Mouse (Mus musculus): ENCODE results near the gene Cd68. TPM values are rescaled to one million over a fixed set of nuclear protein-coding genes. Genes with fewer than 3 reads are reported as not detected.
A peak's percentile ranks its signal among the peaks of the same experiment; 100 is the strongest.
"Not testable (repeated sequence)": the region's sequence is repeated elsewhere in the genome, so short reads cannot be mapped to it uniquely, and the experiment has no call there.

Gene Cd68
- polyA plus RNA-seq, 1 experiment from 2014 or later = 28.3 TPM

- Histone ChIP-seq H3K4me2 (replicated peaks) (no peak overlapping the region; the same call in 1 of the 2 replicates), H3K27me3 (no peaks in the 10 kb centered on the region), H3K4me1 (peaks cover 19% of the 10 kb centered on the region), H3K27ac (replicated peaks) (no peak overlapping the region), H3K9me3 (replicated peaks) (no peaks in the 10 kb centered on the region), H3K4me3 (replicated peaks) (no peak overlapping the region), H3K36me3 (peaks cover 16% of the 10 kb centered on the region), H3K9ac (no peak overlapping the region)
- ATAC-seq (ENCODE audit: insufficient number of reproducible peaks, low FRiP score, low TSS enrichment, low read depth) = no peak
- 74% methylated on average over 3 of the region's 3 CpGs for WGBS
Observed at GRCm38 (mm10) chr11:69635471-69635870, 30.5 kb downstream of the Cd68 start.

GRCm38 (mm10) chr11:69633128-69633866, 32.7 kb downstream of the Cd68 start:
- peaks cover 7% of the 10 kb centered on the region; the same call in 1 of the 2 replicates for H3K36me3 ChIP-seq
- H3K9me3 ChIP-seq (replicated peaks) = no peaks in the 10 kb centered on the region
- H3K4me1 ChIP-seq = peaks cover 19% of the 10 kb centered on the region
- H3K27ac ChIP-seq (replicated peaks) = peak overlapping the region; percentile 97
- 2% methylated on average over 42 of the region's 50 CpGs for WGBS
- peak; percentile 71 for ATAC-seq (ENCODE audit: insufficient number of reproducible peaks, low FRiP score, low TSS enrichment, low read depth)
- H3K9ac ChIP-seq = peak overlapping the region; percentile 88
- peak overlapping the region; percentile 60 for H3K4me2 ChIP-seq (replicated peaks)
- H3K4me3 ChIP-seq (replicated peaks) = peak overlapping the region; percentile 71
- no peaks in the 10 kb centered on the region for H3K27me3 ChIP-seq

- WGBS = under 1% methylated on average over 56 of the region's 56 CpGs
Observed at GRCm38 (mm10) chr11:69632284-69633089, 33.5 kb downstream of the Cd68 start, which contains the start of gene Fxr2. TSS of gene Fxr2 (plus strand) at chr11:69632990.

GRCm38 (mm10) chr11:69629802-69630201, 36.2 kb downstream of the Cd68 start:
- 54% methylated on average over 1 of the region's 1 CpGs for WGBS
- no peak for ATAC-seq (ENCODE audit: insufficient number of reproducible peaks, low FRiP score, low TSS enrichment, low read depth)
- peaks cover 10% of the 10 kb centered on the region for H3K4me1 ChIP-seq

More at GRCm38 (mm10) chr11:69632284-69633089, 33.5 kb downstream of the Cd68 start, which contains the start of gene Fxr2:
- peak within 1 kb of the TSS; percentile 71 for H3K4me3 ChIP-seq (replicated peaks)
- ATAC-seq (ENCODE audit: insufficient number of reproducible peaks, low FRiP score, low TSS enrichment, low read depth) = peak; percentile 99
- H3K9ac ChIP-seq = peak within 1 kb of the TSS; percentile 88
- peak within 1 kb of the TSS; percentile 60 for H3K4me2 ChIP-seq (replicated peaks)
- H3K27ac ChIP-seq (replicated peaks) = peak within 1 kb of the TSS; percentile 97
- peaks cover 5% of the 10 kb centered on the region; the same call in 1 of the 2 replicates for H3K36me3 ChIP-seq
- no peaks in the 10 kb centered on the region for H3K27me3 ChIP-seq
- H3K9me3 ChIP-seq (replicated peaks) = no peaks in the 10 kb centered on the region
- peaks cover 19% of the 10 kb centered on the region for H3K4me1 ChIP-seq

GRCm38 (mm10) chr11:69628286-69628685, 37.7 kb downstream of the Cd68 start:
- Histone ChIP-seq H3K4me2 (replicated peaks) (no peak overlapping the region), H3K36me3 (no peaks in the 10 kb centered on the region), H3K27me3 (no peaks in the 10 kb centered on the region), H3K4me1 (no peaks in the 10 kb centered on the region), H3K4me3 (replicated peaks) (no peak overlapping the region), H3K9ac (no peak overlapping the region), H3K9me3 (replicated peaks) (no peaks in the 10 kb centered on the region), H3K27ac (replicated peaks) (no peak overlapping the region)
- no peak for ATAC-seq (ENCODE audit: insufficient number of reproducible peaks, low FRiP score, low TSS enrichment, low read depth)
- 32% methylated on average over 6 of the region's 6 CpGs for WGBS

More at GRCm38 (mm10) chr11:69629802-69630201, 36.2 kb downstream of the Cd68 start:
- Histone ChIP-seq H3K27ac (replicated peaks) (no peak overlapping the region), H3K9me3 (replicated peaks) (no peaks in the 10 kb centered on the region), H3K27me3 (no peaks in the 10 kb centered on the region), H3K4me3 (replicated peaks) (no peak overlapping the region), H3K36me3 (no peaks in the 10 kb centered on the region), H3K9ac (no peak overlapping the region), H3K4me2 (replicated peaks) (no peak overlapping the region)

GRCm38 (mm10) chr11:69624339-69624738, 41.6 kb downstream of the Cd68 start:
- H3K4me2 ChIP-seq (replicated peaks); H3K9ac ChIP-seq; H3K4me1 ChIP-seq; ATAC-seq (ENCODE audit: insufficient number of reproducible peaks, low FRiP score, low TSS enrichment, low read depth); H3K9me3 ChIP-seq (replicated peaks); H3K36me3 ChIP-seq; H3K4me3 ChIP-seq (replicated peaks); H3K27ac ChIP-seq (replicated peaks); H3K27me3 ChIP-seq: not testable (repeated sequence)
- 90% methylated on average over 2 of the region's 2 CpGs for WGBS

GRCm38 (mm10) chr11:69623006-69623405, 42.9 kb downstream of the Cd68 start:
- H3K4me1 ChIP-seq = peaks cover 8% of the 10 kb centered on the region
- peak overlapping the region; percentile 60 for H3K4me3 ChIP-seq (replicated peaks)
- 77% methylated on average over 4 of the region's 4 CpGs for WGBS
- no peak overlapping the region for H3K27ac ChIP-seq (replicated peaks)
- H3K27me3 ChIP-seq = no peaks in the 10 kb centered on the region
- no peak overlapping the region for H3K9ac ChIP-seq
- peak overlapping the region; percentile 79 for H3K4me2 ChIP-seq (replicated peaks)
- no peak for ATAC-seq (ENCODE audit: insufficient number of reproducible peaks, low FRiP score, low TSS enrichment, low read depth)
- no peaks in the 10 kb centered on the region for H3K9me3 ChIP-seq (replicated peaks)
- no peaks in the 10 kb centered on the region for H3K36me3 ChIP-seq

- peak overlapping the region; percentile 63 for H3K9ac ChIP-seq
- H3K4me1 ChIP-seq = peaks cover 8% of the 10 kb centered on the region
- 28% methylated on average over 6 of the region's 6 CpGs for WGBS
- H3K27ac ChIP-seq (replicated peaks) = peak overlapping the region; percentile 83
- H3K4me2 ChIP-seq (replicated peaks) = peak overlapping the region; percentile 79
- no peaks in the 10 kb centered on the region for H3K9me3 ChIP-seq (replicated peaks)
- peak overlapping the region; percentile 60 for H3K4me3 ChIP-seq (replicated peaks)
- ATAC-seq (ENCODE audit: insufficient number of reproducible peaks, low FRiP score, low TSS enrichment, low read depth) = no peak
- no peaks in the 10 kb centered on the region for H3K36me3 ChIP-seq
- H3K27me3 ChIP-seq = no peaks in the 10 kb centered on the region; the same call in 1 of the 2 replicates
Observed at GRCm38 (mm10) chr11:69622406-69622805, 43.5 kb downstream of the Cd68 start.

- Histone ChIP-seq H3K4me3 (replicated peaks) (peak within 1 kb of the TSS; percentile 60), H3K27ac (replicated peaks) (peak within 1 kb of the TSS; percentile 83), H3K9me3 (replicated peaks) (no peaks in the 10 kb centered on the region), H3K4me1 (peaks cover 8% of the 10 kb centered on the region), H3K36me3 (no peaks in the 10 kb centered on the region), H3K9ac (peak within 1 kb of the TSS; percentile 63), H3K4me2 (replicated peaks) (peak within 1 kb of the TSS; percentile 79), H3K27me3 (no peaks in the 10 kb centered on the region; the same call in 1 of the 2 replicates)
- WGBS = 1% methylated on average over 20 of the region's 20 CpGs
- ATAC-seq (ENCODE audit: insufficient number of reproducible peaks, low FRiP score, low TSS enrichment, low read depth) = peak; percentile 83; the same call in 1 of the 2 replicates
Observed at GRCm38 (mm10) chr11:69621571-69622268, 44.2 kb downstream of the Cd68 start, which contains the start of gene Sat2. TSS of gene Sat2 (plus strand) at chr11:69622024.

GRCm38 (mm10) chr11:69620394-69621081, 45.4 kb downstream of the Cd68 start:
- Histone ChIP-seq H3K27me3 (no peaks in the 10 kb centered on the region; the same call in 1 of the 2 replicates), H3K4me3 (replicated peaks) (no peak overlapping the region), H3K36me3 (no peaks in the 10 kb centered on the region), H3K9me3 (replicated peaks) (no peaks in the 10 kb centered on the region), H3K4me1 (peaks cover 8% of the 10 kb centered on the region), H3K9ac (no peak overlapping the region), H3K4me2 (replicated peaks) (no peak overlapping the region), H3K27ac (replicated peaks) (no peak overlapping the region)
- 77% methylated on average over 7 of the region's 7 CpGs for WGBS
- ATAC-seq (ENCODE audit: insufficient number of reproducible peaks, low FRiP score, low TSS enrichment, low read depth) = no peak

All from embryonic facial prominence, embryonic 15.5 days (tissue).